ENCODE assay signal across 8 mouse cellular contexts in the genomic region with DNA sequence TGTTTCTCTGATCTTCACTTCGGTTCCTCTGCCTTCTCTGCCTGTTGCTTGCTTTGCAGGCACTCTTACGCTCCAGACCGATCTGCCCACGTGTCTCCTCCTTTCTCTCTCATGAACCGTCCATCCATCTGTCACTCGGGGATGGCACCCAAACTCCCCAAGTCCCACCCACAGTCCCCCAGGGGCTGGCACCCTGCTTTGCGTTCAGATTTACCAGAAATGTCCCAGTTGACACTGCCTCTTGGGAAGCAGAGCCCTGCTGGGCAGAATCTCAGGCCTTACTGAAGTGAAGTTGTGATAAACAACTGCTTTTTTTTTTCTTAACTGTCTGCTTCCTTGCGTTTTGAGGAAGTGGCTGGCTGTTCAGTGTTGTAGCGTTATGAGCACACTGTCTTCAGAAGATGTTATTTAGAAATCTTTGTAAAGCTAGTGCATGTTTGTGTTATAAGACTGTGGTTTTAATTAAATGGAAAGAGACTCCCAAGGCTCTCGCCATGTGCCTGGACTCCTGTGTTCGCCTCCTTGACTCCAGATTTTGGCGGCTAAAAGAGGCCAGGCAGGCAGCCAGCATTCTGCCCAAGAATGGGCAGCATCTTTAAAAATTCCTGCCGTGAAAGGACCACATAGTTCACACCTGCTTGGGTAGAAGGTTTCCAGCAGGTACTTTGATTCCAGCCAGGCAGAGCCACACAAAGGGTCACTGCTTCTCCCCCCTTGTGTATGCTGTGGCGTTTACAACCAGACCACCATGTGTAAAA. TPM values are rescaled to one million over a fixed set of nuclear protein-coding genes. Genes with fewer than 3 reads are reported as not detected.
DNase-seq lines count a peak whose midpoint lies in the region; ATAC-seq lines count a peak whose summit lies in the region.

A gene (minus strand): TSS at position 307 of the 758 bp plus-strand sequence.

- no peak within 1 kb of the TSS for H3K9ac ChIP-seq in kidney, embryonic 16.5 days (replicated peaks; ENCODE audit: low read length)
- H3K9ac ChIP-seq in forebrain, embryonic 15.5 days (replicated peaks), result no peak within 1 kb of the TSS

- no peak within 1 kb of the TSS for H3K4me2 ChIP-seq in kidney, embryonic 16.5 days (replicated peaks; ENCODE audit: low read depth, low read length)
- H3K4me2 ChIP-seq in forebrain, embryonic 15.5 days (replicated peaks), result no peak within 1 kb of the TSS

- H3K27ac ChIP-seq in kidney, embryonic 16.5 days (ENCODE audit: low read length), result no peak within 1 kb of the TSS
- H3K27ac ChIP-seq in forebrain, embryonic 15.5 days (replicated peaks), result no peak within 1 kb of the TSS

- H3K4me3 ChIP-seq in kidney, embryonic 16.5 days (ENCODE audit: low read length), result no peak within 1 kb of the TSS
- no peak within 1 kb of the TSS for H3K4me3 ChIP-seq in forebrain, embryonic 15.5 days

- WGBS in kidney, embryonic 16.5 days, result 60% methylated on average over 14 of the region's 14 CpGs
- 60% methylated on average over 14 of the region's 14 CpGs for WGBS in forebrain, embryonic 15.5 days

- no peaks in the 10 kb centered on the region for H3K9me3 ChIP-seq in kidney, embryonic 16.5 days (ENCODE audit: low read length)
- H3K9me3 ChIP-seq in forebrain, embryonic 15.5 days, result no peaks in the 10 kb centered on the region

- H3K36me3 ChIP-seq in kidney, embryonic 16.5 days (ENCODE audit: insufficient read depth, low read length), result no peaks in the 10 kb centered on the region
- no peaks in the 10 kb centered on the region for H3K36me3 ChIP-seq in forebrain, embryonic 15.5 days

- no peaks in the 10 kb centered on the region for H3K4me1 ChIP-seq in kidney, embryonic 16.5 days (ENCODE audit: insufficient read depth, low read length)
- H3K4me1 ChIP-seq in forebrain, embryonic 15.5 days, result peaks cover 8% of the 10 kb centered on the region

- ATAC-seq in kidney, embryonic 16.5 days (ENCODE audit: low FRiP score, low TSS enrichment), result no peak
- no peak for ATAC-seq in forebrain, embryonic 15.5 days (replicated peaks)

- DNase-seq in adrenal gland, adult 2 months, result peak; percentile 3
- no peak for DNase-seq in adrenal gland, postnatal 4 days (ENCODE audit: low spot score in 2 of 2)
- peak; percentile 70 for DNase-seq in 416B (ENCODE audit: low read depth)
- peak; percentile 85 for DNase-seq in induced T-regulatory cell, adult 2 months (ENCODE audit: low read depth)
- DNase-seq in lung, postnatal 25 days (ENCODE audit: low spot score), result peak; percentile 47
- peak; percentile 73 for DNase-seq in thymus, postnatal 14 days

- no peaks in the 10 kb centered on the region for H3K27me3 ChIP-seq in kidney, embryonic 16.5 days (ENCODE audit: insufficient read depth, low read length)
- no peaks in the 10 kb centered on the region for H3K27me3 ChIP-seq in forebrain, embryonic 15.5 days

RNA-seq across cellular contexts. Expression of the gene that starts here (rescaled TPM):
- 1 to 10 TPM; 3.1 TPM for total RNA-seq in adrenal gland, adult 2 months (2021)
- 0.39 and 0.49 TPM in 2 replicates for polyA plus RNA-seq in adrenal gland, adult 2 months (2012; rRNA removed)
- total RNA-seq in adrenal gland, postnatal 4 days (2021), result 1 to 10 TPM; 5.8 to 6.1 TPM
- 5.4 and 6.3 TPM in 2 replicates for polyA plus RNA-seq in kidney, embryonic 16.5 days (2015; fragmentation: Nextera tagmentation; extraction: Ambion mirVana)
- 1.5 and 1.8 TPM in 2 replicates for polyA plus RNA-seq in forebrain, embryonic 15.5 days (2015; fragmentation: Nextera tagmentation; extraction: Ambion mirVana)

Comparison
In these comparisons a context has a peak if more than half of its experiments do, and no peak if none do; other contexts are left out.
1. DNase-seq: peak in adrenal gland, adult 2 months (single experiment), 416B (single experiment), induced T-regulatory cell, adult 2 months (single experiment), lung, postnatal 25 days (single experiment) and thymus, postnatal 14 days (single experiment); none in adrenal gland, postnatal 4 days (0 of 2).